Mouse (Mus musculus) heart, adult 2 months (tissue): Measurements from ENCODE around the gene Ckb. TPM values are rescaled to one million over a fixed set of nuclear protein-coding genes. Genes with fewer than 3 reads are reported as not detected.

Experiments used
- DNase-seq, 2 experiments: peaks; one replicate each; pipeline ENCODE4 v3.0.0; 2021
- H3K27ac ChIP-seq: fragments of 200-600 bp; 2 replicates; pipeline ENCODE4 v1.8.1; 2022
- H3K27me3 ChIP-seq: fragments of 200-500 bp; 2 replicates; pipeline ENCODE4 v1.6.1; 2012; ENCODE audit warnings: mild to moderate bottlenecking, low read length, inconsistent platforms, mixed read lengths; ENCODE audit not compliant: control insufficient read depth, insufficient read depth
- H3K36me3 ChIP-seq: fragments of 200-500 bp; 2 replicates; pipeline ENCODE4 v1.6.1; 2012; ENCODE audit warnings: low read length, inconsistent platforms; ENCODE audit not compliant: control insufficient read depth, insufficient read depth
- H3K4me1 ChIP-seq: fragments of 200-500 bp; 2 replicates; pipeline ENCODE4 v1.6.1; 2011; ENCODE audit warnings: low read length; ENCODE audit not compliant: control insufficient read depth, insufficient read depth
- H3K4me3 ChIP-seq: fragments of 200-600 bp; 2 replicates; pipeline ENCODE4 v1.8.1; 2022
- H3K79me2 ChIP-seq: fragments of 200-500 bp; replicated peaks from 2 replicates; pipeline ENCODE4 v1.6.1; 2012; ENCODE audit warnings: mild to moderate bottlenecking, inconsistent platforms, low read length, moderate library complexity, mixed read lengths; ENCODE audit not compliant: control insufficient read depth, insufficient read depth
- H3K9ac ChIP-seq: fragments of 200-500 bp; 2 replicates; pipeline ENCODE4 v1.6.1; 2012; ENCODE audit warnings: low read depth, mild to moderate bottlenecking, control low read depth, inconsistent platforms, low read length, mixed read lengths
- CTCF ChIP-seq: fragments of 200-600 bp; IDR thresholded peaks from 2 replicates; pipeline ENCODE4 v1.8.1; 2022; ENCODE audit warnings: antibody characterized with exemption, mild to moderate bottlenecking, moderate library complexity
- EP300 ChIP-seq: fragments of 200-500 bp; IDR thresholded peaks from 2 replicates; pipeline ENCODE4 v1.6.1; 2011; ENCODE audit warnings: low read depth, low read length, control low read depth; ENCODE audit not compliant: insufficient read depth
- POLR2A ChIP-seq: fragments of 200-500 bp; IDR thresholded peaks from 2 replicates; pipeline ENCODE4 v1.6.1; 2011; ENCODE audit warnings: mild to moderate bottlenecking, low read depth, low read length, control low read depth; ENCODE audit not compliant: insufficient read depth
- WGBS: fragments of 180-500 bp; shearing (Covaris S2); methylation state at CpG from one replicate; pipeline ENCODE4 v1.1.7; 2018; 5-methylcytosine and 5-hydroxymethylcytosine counted together
- intact Hi-C: fragments of 180-260 bp; cut with DNase I; formaldehyde crosslinking; loops from one replicate; pipeline ENCODE4 v1.15.1; 2025
- polyA plus RNA-seq: library from polyadenylated mRNA; depleted of rRNA; stranded (reverse); fragments of >200 nt; gene quantifications from 2 replicates; pipeline ENCODE4 v1.2.3, GENCODE M21; 2012
- total RNA-seq, 2 experiments: library from RNA; stranded (reverse); gene quantifications; 2 replicates each; pipeline ENCODE4 v1.2.3; 2021

Ckb gene
- total and polyA plus RNA-seq, 3 experiments, result 65.3 to 120 (median 81.4) TPM

GRCm38 (mm10) chr12:111689426-111689825 lies 17.3 kb upstream of the Ckb start:
- Histone ChIP-seq H3K4me1 (peaks cover 19% of the 10 kb centered on the region), H3K27ac (no peak overlapping the region)

DNA sequence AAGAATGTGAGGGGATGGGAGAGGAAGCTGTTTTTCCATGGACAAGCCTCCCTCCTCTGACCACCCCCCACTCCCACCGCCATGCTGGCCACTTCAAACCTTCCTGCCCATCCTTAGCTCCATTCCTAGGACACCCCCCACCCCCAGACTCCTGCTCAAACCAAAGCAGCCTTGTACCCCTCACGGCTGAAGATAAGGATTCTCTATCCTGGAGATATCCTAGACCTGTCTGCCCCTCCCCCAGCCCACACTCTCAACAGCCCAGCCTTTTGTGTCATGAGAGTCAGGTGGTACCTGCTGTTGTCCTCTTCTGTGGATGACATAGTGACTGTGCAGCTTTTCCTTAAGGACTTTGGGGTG lies 15.9 kb upstream of the Ckb start:
- Histone ChIP-seq H3K27me3 (no peaks in the 10 kb centered on the region), H3K9ac (no peak overlapping the region), H3K4me1 (peaks cover 19% of the 10 kb centered on the region), H3K4me3 (no peak overlapping the region), H3K79me2 (no peaks in the 10 kb centered on the region), H3K36me3 (no peaks in the 10 kb centered on the region), H3K27ac (peak overlapping the region; percentile 83)
- DNase-seq, result no peak
- intact Hi-C loops, result no loop called here
- 20% methylated on average over 2 of the region's 2 CpGs for WGBS
- TF ChIP-seq CTCF (no peak), POLR2A (no peak), EP300 (no peak)

More at GRCm38 (mm10) chr12:111689426-111689825, 17.3 kb upstream of the Ckb start:
- Histone ChIP-seq H3K27me3 (no peaks in the 10 kb centered on the region), H3K4me3 (no peak overlapping the region), H3K79me2 (no peaks in the 10 kb centered on the region), H3K9ac (no peak overlapping the region), H3K36me3 (no peaks in the 10 kb centered on the region)
- DNase-seq, result no peak
- TF ChIP-seq EP300 (no peak), POLR2A (no peak), CTCF (no peak)
- intact Hi-C loops, result no loop called here
- WGBS, result 47% methylated on average over 11 of the region's 11 CpGs

GRCm38 (mm10) chr12:111687350-111688068 lies 15.4 kb upstream of the Ckb start:
- DNase-seq, result peak; percentile 84 to 88
- Histone ChIP-seq H3K36me3 (no peaks in the 10 kb centered on the region), H3K4me3 (no peak overlapping the region), H3K4me1 (peaks cover 19% of the 10 kb centered on the region), H3K27me3 (no peaks in the 10 kb centered on the region), H3K27ac (peak overlapping the region; percentile 83), H3K9ac (no peak overlapping the region), H3K79me2 (no peaks in the 10 kb centered on the region)
- TF ChIP-seq POLR2A (no peak), EP300 (peak; percentile 90), CTCF (no peak)
- WGBS, result 9% methylated on average over 14 of the region's 14 CpGs
- intact Hi-C loops, result no loop called here

- Histone ChIP-seq H3K9ac (no peak overlapping the region), H3K4me1 (peaks cover 18% of the 10 kb centered on the region), H3K36me3 (no peaks in the 10 kb centered on the region), H3K4me3 (no peak overlapping the region), H3K27me3 (no peaks in the 10 kb centered on the region), H3K27ac (peak overlapping the region; percentile 83), H3K79me2 (no peaks in the 10 kb centered on the region)
- TF ChIP-seq EP300 (no peak), CTCF (no peak), POLR2A (no peak)
- intact Hi-C loops, result no loop called here
- 80% methylated on average over 4 of the region's 4 CpGs for WGBS
- no peak for DNase-seq
These were observed 14.3 kb upstream of the Ckb start for GRCm38 (mm10) chr12:111686390-111686789.

DNA sequence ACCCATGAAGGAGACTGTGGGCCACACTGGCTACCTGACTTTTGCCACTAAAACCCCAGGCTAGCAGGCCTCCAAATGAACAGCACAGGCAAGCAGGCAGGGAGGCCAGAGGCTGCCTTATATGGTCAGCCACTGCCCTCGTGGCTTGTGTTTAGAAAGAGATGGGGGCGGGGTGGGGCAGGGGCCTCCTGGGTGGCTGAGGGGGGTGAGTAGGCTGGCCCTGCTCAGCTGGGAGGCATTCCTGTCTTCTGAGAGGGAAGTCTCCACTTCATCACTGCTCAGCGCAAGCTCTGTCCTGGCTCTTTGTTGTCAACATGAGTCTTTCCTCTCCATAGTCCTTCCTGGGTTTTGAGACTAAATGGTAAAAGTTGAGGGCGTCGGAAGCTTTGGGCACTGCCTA lies 10.7 kb upstream of the Ckb start:
- Histone ChIP-seq H3K36me3 (no peaks in the 10 kb centered on the region), H3K27ac (no peak overlapping the region), H3K9ac (no peak overlapping the region), H3K4me3 (no peak overlapping the region), H3K4me1 (peaks cover 15% of the 10 kb centered on the region), H3K27me3 (no peaks in the 10 kb centered on the region), H3K79me2 (no peaks in the 10 kb centered on the region)
- DNase-seq, result no peak
- WGBS, result 67% methylated on average over 5 of the region's 5 CpGs
- intact Hi-C loops, result no loop called here
- TF ChIP-seq CTCF (no peak), EP300 (no peak), POLR2A (no peak)

DNA sequence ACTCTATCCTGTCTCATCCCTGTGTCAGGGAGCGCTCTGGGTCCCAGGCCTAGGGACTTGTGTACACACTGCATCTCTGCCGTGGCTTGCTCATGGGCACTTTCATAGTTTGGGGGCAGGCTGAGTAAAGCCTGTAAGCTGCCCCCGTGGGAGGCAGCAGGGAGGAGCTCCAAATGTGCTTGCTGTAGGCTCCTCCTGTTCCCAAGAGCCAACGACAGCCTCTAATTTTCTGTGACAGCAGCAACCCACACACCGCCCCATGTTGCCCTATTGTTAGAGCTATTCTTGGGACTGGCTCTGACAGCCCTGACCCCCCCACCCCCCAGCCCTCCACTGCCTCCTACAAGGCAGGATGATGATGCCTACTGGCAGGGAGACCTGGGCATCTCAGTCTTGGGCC lies 9.9 kb upstream of the Ckb start:
- H3K79me2 ChIP-seq, result no peaks in the 10 kb centered on the region
- peaks cover 15% of the 10 kb centered on the region for H3K4me1 ChIP-seq
- H3K9ac ChIP-seq, result no peak overlapping the region

More for the DNA sequence above, 9.9 kb upstream of the Ckb start:
- Histone ChIP-seq H3K27ac (no peak overlapping the region), H3K36me3 (peaks cover 4% of the 10 kb centered on the region; the same call in 1 of the 2 replicates), H3K4me3 (no peak overlapping the region), H3K27me3 (no peaks in the 10 kb centered on the region)
- DNase-seq, result no peak
- TF ChIP-seq EP300 (no peak), CTCF (no peak)
- WGBS, result 64% methylated on average over 5 of the region's 5 CpGs
- intact Hi-C loops, result no loop called here
